Mouse (Mus musculus) midbrain, embryonic 16.5 days (tissue): ENCODE data around the gene Dusp10. TPM values are rescaled to one million over a fixed set of nuclear protein-coding genes. Genes with fewer than 3 reads are reported as not detected.

Source experiments
- ATAC-seq: fragments of 200-750 bp; cut with Nextera tagmentation; 2 replicates; pipeline ENCODE4 v1.8.0; 2017; ENCODE audit warnings: moderate TSS enrichment
- H3K27ac ChIP-seq: fragments of 300-500 bp; sonication (generic); 2 replicates; pipeline ENCODE4 v1.5.1; 2014; ENCODE audit warnings: mild to moderate bottlenecking, low read length, mixed read lengths
- H3K27me3 ChIP-seq: fragments of 300-500 bp; sonication (generic); 2 replicates; pipeline ENCODE4 v1.6.1; 2014; ENCODE audit warnings: low read depth, low read length, mixed read lengths; ENCODE audit not compliant: control insufficient read depth, insufficient read depth
- H3K36me3 ChIP-seq: fragments of 300-500 bp; sonication (generic); 2 replicates; pipeline ENCODE4 v1.6.1; 2014; ENCODE audit warnings: mild to moderate bottlenecking, low read length, moderate library complexity, mixed read lengths; ENCODE audit not compliant: control insufficient read depth, insufficient read depth
- H3K4me1 ChIP-seq: fragments of 300-500 bp; sonication (generic); 2 replicates; pipeline ENCODE4 v1.6.1; 2014; ENCODE audit warnings: mild to moderate bottlenecking, low read length, mixed read lengths; ENCODE audit not compliant: control insufficient read depth, insufficient read depth
- H3K4me2 ChIP-seq: fragments of 300-500 bp; sonication (generic); 2 replicates; pipeline ENCODE4 v1.6.1; 2014; ENCODE audit warnings: mild to moderate bottlenecking, low read length, mixed read lengths
- H3K4me3 ChIP-seq: fragments of 300-500 bp; sonication (generic); 2 replicates; pipeline ENCODE4 v1.5.1; 2014; ENCODE audit warnings: low read depth, mild to moderate bottlenecking, low read length, moderate library complexity, mixed read lengths
- H3K9ac ChIP-seq: fragments of 300-500 bp; sonication (generic); 2 replicates; pipeline ENCODE4 v1.6.1; 2014; ENCODE audit warnings: low read depth, low read length, mixed read lengths
- H3K9me3 ChIP-seq: fragments of 300-500 bp; sonication (generic); replicated peaks from 2 replicates; pipeline ENCODE4 v1.6.1; 2014; ENCODE audit warnings: mild to moderate bottlenecking, low read length, mixed read lengths; ENCODE audit not compliant: control insufficient read depth, poor library complexity, severe bottlenecking
- WGBS: fragments of 180-500 bp; shearing (Covaris S2); extraction: QIAGEN DNeasy Blood & Tissue Kit; methylation state at CpG from one replicate; pipeline ENCODE4 v1.1.7; 2014; 5-methylcytosine and 5-hydroxymethylcytosine counted together
- polyA plus RNA-seq: library from polyadenylated mRNA; unstranded; fragments of >200 nt; fragmentation: Nextera tagmentation; extraction: Ambion mirVana; gene quantifications from 2 replicates; pipeline ENCODE4 v1.2.1, GENCODE M21; 2015

Gene Dusp10
- polyA plus RNA-seq, 1 experiment from 2014 or later = 5.2 TPM

DNA sequence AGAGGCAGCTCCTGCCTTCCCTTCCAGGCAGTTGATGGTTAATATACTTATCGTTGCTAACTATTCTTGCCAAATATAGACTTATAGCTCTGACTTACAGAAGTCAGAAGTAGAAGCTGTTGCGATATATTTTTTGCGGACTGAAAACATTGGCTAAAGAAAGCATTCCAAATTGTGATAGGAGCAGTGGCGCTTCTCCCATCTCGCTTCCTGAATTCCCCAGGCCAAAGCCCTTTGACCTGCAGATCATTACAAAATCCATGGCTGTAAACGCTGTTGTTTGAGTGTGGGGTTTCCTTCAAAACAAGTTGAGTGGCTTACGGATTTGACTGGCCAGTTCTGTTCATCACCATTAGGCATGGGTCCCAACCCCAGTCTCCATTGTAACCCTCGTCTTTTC lies 45.1 kb downstream of the Dusp10 start:
- H3K36me3 ChIP-seq = no peaks in the 10 kb centered on the region
- no peaks in the 10 kb centered on the region for H3K27me3 ChIP-seq
- no peak overlapping the region for H3K4me3 ChIP-seq
- no peak overlapping the region for H3K4me2 ChIP-seq
- H3K27ac ChIP-seq = no peak overlapping the region
- WGBS = 89% methylated on average over 8 of the region's 8 CpGs
- H3K9ac ChIP-seq = no peak overlapping the region
- H3K4me1 ChIP-seq = no peaks in the 10 kb centered on the region
- no peak for ATAC-seq
- no peaks in the 10 kb centered on the region for H3K9me3 ChIP-seq

DNA sequence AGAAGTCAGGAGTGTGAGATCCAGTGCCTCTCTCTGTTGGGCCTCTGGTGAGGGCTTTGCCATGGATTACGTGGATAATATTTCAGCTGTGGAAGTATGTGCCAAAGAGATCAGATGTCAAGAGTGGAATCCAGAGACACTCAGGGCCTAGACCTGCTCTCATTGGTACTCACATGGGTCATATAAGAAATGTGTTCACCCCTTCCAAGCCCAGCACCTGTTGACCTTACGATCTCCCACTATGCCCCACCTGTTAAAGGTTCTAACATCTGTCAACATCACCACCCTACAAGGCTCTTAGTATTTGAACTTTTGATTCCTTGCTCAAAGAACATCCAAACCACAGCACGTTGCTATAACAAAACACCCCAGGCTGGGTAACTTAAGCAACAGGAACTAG lies 46.7 kb downstream of the Dusp10 start:
- Histone ChIP-seq H3K9ac (no peak overlapping the region), H3K4me3 (no peak overlapping the region), H3K4me2 (no peak overlapping the region), H3K36me3 (no peaks in the 10 kb centered on the region), H3K4me1 (no peaks in the 10 kb centered on the region), H3K9me3 (no peaks in the 10 kb centered on the region), H3K27ac (no peak overlapping the region), H3K27me3 (no peaks in the 10 kb centered on the region)
- no peak for ATAC-seq
- 92% methylated on average over 3 of the region's 3 CpGs for WGBS

DNA sequence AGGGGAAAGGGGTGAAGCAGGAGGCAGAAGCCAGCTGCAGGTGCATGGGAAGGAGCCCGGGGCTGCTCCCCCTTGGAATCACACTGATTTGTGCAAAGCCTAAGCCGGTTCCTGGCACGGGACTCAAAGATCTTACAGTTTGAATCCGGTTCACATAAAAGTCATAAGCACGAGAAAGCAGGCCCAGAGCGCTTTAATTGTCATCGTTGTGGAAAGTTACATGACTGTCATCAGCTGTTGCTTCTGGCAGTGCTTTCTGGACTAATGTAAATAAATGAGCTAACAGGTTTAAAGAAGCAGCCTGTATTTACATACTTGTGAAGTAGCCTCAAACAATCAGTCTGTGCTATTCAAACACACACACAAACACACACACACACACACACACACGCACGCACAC lies 47.3 kb downstream of the Dusp10 start:
- 66% methylated on average over 9 of the region's 9 CpGs for WGBS
- no peaks in the 10 kb centered on the region for H3K27me3 ChIP-seq
- H3K9ac ChIP-seq = no peak overlapping the region
- no peak overlapping the region for H3K4me2 ChIP-seq
- no peak overlapping the region for H3K4me3 ChIP-seq
- no peaks in the 10 kb centered on the region for H3K9me3 ChIP-seq
- no peaks in the 10 kb centered on the region for H3K36me3 ChIP-seq
- no peaks in the 10 kb centered on the region for H3K4me1 ChIP-seq
- ATAC-seq = no peak
- H3K27ac ChIP-seq = no peak overlapping the region

DNA sequence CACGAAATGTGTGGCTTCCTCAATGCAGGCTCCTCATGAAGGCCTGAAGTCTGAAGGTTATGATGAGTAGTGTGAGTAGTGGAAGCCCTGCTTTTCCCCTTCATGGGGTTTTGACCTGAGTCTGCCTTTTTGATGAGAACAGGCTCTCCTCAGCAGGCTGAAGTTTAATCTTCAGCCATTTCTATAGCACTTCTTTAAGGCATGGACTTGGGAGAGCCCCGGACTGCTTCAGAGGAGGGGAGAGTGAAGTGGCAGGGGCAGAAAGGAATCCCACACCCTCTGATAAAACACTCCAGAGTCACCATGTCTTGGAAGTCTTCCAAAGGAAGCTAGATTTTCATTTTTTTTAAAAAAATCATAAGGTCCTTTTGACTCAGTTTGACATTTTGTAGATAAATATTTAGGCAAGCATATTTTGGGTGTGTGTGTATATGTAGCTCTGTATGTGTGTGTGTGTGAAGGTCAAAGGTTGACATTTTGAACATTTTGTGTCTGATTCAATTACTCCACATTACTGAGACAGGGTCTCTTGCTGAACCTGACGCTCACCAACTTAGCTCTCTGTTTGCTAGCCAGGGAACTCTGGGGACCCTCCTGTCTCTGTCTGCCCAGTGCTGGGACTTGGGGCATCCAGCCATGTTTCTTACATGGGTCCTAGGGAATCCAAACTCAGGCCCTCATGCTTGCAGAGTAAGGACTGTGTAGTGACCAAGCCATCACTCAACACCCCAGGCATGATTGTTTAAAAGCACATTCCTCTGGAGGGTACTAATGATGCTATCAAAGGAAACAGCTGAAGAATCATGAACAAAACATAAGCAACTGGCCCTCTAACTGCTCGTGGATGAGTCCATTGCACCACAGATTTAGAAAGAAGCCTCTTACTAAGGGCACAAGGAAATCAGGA lies 48.0 kb downstream of the Dusp10 start:
- H3K27me3 ChIP-seq = no peaks in the 10 kb centered on the region
- no peak overlapping the region for H3K9ac ChIP-seq
- H3K36me3 ChIP-seq = no peaks in the 10 kb centered on the region
- ATAC-seq = no peak
- WGBS = 70% methylated on average over 4 of the region's 4 CpGs
- no peaks in the 10 kb centered on the region for H3K9me3 ChIP-seq
- peaks cover 3% of the 10 kb centered on the region; the same call in 1 of the 2 replicates for H3K4me1 ChIP-seq
- H3K4me3 ChIP-seq = no peak overlapping the region
- no peak overlapping the region for H3K4me2 ChIP-seq
- no peak overlapping the region for H3K27ac ChIP-seq

DNA sequence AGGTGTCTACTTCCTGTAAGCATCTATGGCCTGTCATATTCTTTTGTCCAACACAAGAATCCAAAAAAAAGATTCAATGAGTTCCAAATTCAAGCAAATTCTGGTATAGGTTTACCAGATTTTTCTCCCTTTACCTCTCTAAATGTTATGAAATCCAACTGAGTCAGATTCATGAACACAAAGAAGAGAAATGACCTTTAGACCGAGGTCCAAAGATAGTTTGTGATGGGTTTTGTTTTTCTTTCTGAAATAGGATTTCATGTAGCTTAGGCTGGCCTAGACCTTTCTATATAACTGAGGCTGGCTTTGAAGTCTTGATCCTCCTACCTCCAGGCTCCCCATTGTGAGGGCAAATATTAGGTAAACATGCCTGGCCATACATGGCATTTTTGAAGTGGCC lies 48.8 kb downstream of the Dusp10 start:
- no peaks in the 10 kb centered on the region for H3K27me3 ChIP-seq
- no peak overlapping the region for H3K27ac ChIP-seq
- no peak overlapping the region for H3K4me2 ChIP-seq
- H3K9me3 ChIP-seq = no peaks in the 10 kb centered on the region
- no peak for ATAC-seq
- no peak overlapping the region for H3K4me3 ChIP-seq
- 86% methylated on average over 1 of the region's 1 CpGs for WGBS
- peaks cover 7% of the 10 kb centered on the region; the same call in 1 of the 2 replicates for H3K4me1 ChIP-seq
- no peak overlapping the region for H3K9ac ChIP-seq
- H3K36me3 ChIP-seq = no peaks in the 10 kb centered on the region

DNA sequence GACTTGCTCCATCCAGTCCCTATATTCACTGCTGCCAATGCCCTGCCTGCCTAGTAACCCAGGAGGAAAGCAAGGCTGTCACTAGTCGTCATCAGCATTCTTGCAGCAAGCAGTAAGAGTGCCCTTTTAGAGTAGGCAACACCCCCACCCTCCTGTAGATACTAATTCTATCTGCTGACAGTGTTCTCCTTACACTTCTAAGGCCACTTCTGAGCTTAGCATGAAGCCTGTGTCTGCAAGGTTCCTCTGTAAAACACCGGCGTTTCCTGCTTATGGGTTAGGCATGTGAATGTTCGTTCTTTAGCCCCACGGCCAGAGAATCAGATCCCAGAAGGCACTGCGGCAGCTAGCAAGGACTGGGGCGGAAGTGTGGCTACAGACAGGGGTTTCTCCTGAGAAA lies 51.2 kb downstream of the Dusp10 start:
- Histone ChIP-seq H3K9ac (no peak overlapping the region), H3K27ac (no peak overlapping the region), H3K4me2 (no peak overlapping the region), H3K4me3 (no peak overlapping the region), H3K27me3 (no peaks in the 10 kb centered on the region), H3K9me3 (no peaks in the 10 kb centered on the region), H3K4me1 (peaks cover 7% of the 10 kb centered on the region; the same call in 1 of the 2 replicates), H3K36me3 (no peaks in the 10 kb centered on the region)
- no peak for ATAC-seq
- WGBS = 82% methylated on average over 7 of the region's 7 CpGs

DNA sequence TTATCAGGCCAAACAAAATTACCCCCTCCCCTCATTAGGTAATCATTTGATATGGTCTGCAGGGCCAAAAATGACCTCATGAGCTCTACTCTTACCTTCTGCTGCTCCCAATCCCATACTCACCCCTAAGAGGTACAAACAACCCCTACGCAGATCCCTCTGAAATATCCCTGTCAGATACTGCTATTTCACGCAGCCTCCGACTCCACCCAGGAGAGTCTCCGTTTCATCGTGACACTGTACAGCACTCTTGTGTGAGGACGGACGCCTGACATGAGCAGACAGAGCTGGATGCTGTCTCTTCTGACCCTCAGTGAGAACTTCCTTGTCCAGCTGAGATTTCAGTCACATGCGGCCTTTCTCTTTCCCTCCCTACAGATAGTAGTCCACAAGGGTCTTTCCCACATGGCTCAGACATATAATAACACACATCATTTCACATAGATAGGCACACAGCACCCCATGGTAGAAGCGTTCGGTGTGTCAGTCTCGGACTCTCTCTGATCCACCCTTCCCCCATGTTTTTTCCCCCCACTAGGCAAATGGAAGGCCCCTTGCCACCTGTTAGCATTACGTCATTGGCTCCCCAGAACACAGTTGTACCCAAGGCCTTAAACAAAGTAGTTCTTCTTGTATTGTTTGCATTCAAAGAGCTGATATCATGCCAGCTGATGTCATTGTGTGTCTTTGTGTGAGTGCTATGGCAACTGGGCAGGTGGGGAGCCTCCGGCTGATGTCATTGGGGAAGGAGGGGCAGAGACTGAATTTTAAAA lies 52.7 kb downstream of the Dusp10 start:
- Histone ChIP-seq H3K4me2 (no peak overlapping the region), H3K36me3 (no peaks in the 10 kb centered on the region), H3K4me1 (peaks cover 7% of the 10 kb centered on the region; the same call in 1 of the 2 replicates), H3K9ac (no peak overlapping the region), H3K27me3 (no peaks in the 10 kb centered on the region), H3K9me3 (no peaks in the 10 kb centered on the region), H3K4me3 (no peak overlapping the region), H3K27ac (no peak overlapping the region; the same call in 1 of the 2 replicates)
- 47% methylated on average over 13 of the region's 13 CpGs for WGBS
- ATAC-seq = peak; percentile 63

DNA sequence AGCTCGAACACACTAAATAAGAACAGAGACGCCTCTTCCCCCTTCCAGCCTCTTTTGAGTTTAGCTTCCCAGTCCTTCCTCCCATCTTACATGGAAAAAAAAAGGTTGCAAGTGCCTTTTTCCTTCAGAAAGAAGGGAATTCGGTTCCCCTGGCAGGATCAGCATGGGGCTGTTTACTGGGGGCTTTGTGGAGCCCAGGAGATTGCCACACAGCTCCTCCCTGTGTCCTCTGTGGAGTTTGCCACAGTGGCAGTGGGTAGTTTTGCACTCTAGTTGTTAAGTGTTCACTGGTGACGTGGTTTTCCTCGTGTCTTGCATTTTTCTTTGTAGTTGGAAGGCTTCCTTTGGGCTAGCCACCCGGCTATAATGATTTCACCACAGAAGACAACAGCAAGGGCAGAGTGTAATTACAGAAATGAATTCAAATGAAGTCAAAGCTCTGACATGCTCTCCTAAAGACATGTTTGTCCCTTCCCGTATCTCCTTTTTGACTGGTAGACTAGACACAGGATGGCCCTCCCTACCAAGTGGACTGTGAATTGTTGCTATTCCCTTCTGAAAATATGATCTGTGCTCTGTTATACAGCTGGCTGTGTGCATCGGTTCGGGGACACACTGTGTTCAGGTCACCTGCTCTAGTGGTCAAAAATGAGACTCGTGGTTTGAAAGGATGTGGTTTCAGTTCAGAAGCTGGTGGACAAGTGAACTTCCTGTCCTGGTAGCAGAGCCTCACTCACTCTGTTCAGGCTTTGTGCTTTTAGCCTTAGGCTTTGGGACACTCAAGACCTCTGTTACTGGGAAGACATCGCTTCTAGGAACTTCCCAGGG lies 53.6 kb downstream of the Dusp10 start:
- Histone ChIP-seq H3K4me2 (no peak overlapping the region), H3K9me3 (no peaks in the 10 kb centered on the region), H3K4me3 (no peak overlapping the region), H3K4me1 (peaks cover 7% of the 10 kb centered on the region; the same call in 1 of the 2 replicates), H3K27me3 (no peaks in the 10 kb centered on the region), H3K36me3 (no peaks in the 10 kb centered on the region), H3K9ac (no peak overlapping the region), H3K27ac (0 out of 2 replicates have a peak overlapping the region, but pooled peaks have one; percentile 4)
- peak; percentile 82; the same call in 1 of the 2 replicates for ATAC-seq
- 43% methylated on average over 11 of the region's 11 CpGs for WGBS
